Mouse (Mus musculus): ENCODE data around the gene Bloc1s6. TPM values are rescaled to one million over a fixed set of nuclear protein-coding genes. Genes with fewer than 3 reads are reported as not detected.

The Bloc1s6 gene
- total and polyA plus RNA-seq, 2 experiments, result 8.5 to 11.1 TPM

DNA sequence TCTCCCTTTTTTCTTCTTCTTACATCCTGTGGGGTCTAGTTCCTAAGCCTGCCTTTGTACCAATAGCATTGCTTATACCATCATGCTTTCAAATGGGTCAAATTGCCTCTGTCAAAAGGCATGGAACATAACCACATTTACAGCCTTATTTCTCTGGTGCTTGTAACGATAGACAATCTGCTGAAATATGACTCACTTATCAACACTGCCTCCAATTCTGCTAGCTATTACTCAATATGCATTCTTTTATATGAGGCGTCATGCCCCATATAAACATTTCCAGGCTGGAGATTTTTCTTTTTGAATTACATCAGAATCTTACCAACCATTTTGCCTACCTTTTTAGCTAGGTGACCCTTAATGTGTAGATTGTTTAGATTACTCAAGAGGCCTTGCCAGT lies 33.7 kb upstream of the Bloc1s6 start:
- H3K27me3 ChIP-seq (ENCODE audit: control insufficient read depth, insufficient read depth, low read length), result no peaks in the 10 kb centered on the region
- TF ChIP-seq CTCF (IDR thresholded peaks at IDR 0.05; ENCODE audit: low read depth, low read length), result no peak
- no peak for TF ChIP-seq POLR2A (IDR thresholded peaks at IDR 0.05; ENCODE audit: extremely low read depth, insufficient read depth, low read length)

DNA sequence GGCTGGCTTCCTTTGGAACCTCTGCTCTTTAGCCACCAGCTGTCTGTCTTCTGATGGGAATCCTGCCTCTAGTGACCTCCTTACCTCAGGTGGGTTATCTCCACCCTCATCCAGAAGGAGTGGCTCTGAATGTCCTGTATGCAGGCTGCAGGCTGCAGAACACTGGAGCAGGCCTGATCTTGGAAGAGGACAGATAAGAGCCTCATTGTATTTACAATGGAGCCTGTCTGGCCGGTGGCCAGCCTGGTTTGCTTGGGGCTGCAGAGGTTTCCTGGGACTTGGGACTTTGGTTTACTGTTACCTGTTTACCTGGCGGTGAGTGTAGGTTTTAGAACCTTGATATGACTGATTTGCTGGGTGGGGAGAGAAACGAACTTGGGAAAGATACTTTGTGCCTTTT lies 30.2 kb upstream of the Bloc1s6 start:
- DNase-seq (ENCODE audit: extremely low read depth, low read depth, low spot score), result peak; percentile 21
- H3K27me3 ChIP-seq (ENCODE audit: control insufficient read depth, insufficient read depth, low read length), result no peaks in the 10 kb centered on the region
- WGBS, result 13% methylated on average over 3 of the region's 3 CpGs

More for the DNA sequence above, 33.7 kb upstream of the Bloc1s6 start:
- no peak overlapping the region for H3K9ac ChIP-seq (ENCODE audit: low read depth, low read length)
- H3K36me3 ChIP-seq (ENCODE audit: control insufficient read depth, insufficient read depth, low read length), result no peaks in the 10 kb centered on the region
- 55% methylated on average over 2 of the region's 2 CpGs for WGBS
- DNase-seq (ENCODE audit: extremely low read depth, low read depth, low spot score), result no peak
- H3K4me3 ChIP-seq (ENCODE audit: insufficient read depth, low read depth, low read length), result no peak overlapping the region
- H3K4me1 ChIP-seq (ENCODE audit: control insufficient read depth, insufficient read depth, low read length), result peaks cover 3% of the 10 kb centered on the region; the same call in 1 of the 2 replicates
- no peaks in the 10 kb centered on the region; the same call in 1 of the 2 replicates for H3K79me2 ChIP-seq (ENCODE audit: control insufficient read depth, insufficient read depth, low read length)
- no peak overlapping the region for H3K27ac ChIP-seq (replicated peaks; ENCODE audit: insufficient read depth, low read depth, low read length)

DNA sequence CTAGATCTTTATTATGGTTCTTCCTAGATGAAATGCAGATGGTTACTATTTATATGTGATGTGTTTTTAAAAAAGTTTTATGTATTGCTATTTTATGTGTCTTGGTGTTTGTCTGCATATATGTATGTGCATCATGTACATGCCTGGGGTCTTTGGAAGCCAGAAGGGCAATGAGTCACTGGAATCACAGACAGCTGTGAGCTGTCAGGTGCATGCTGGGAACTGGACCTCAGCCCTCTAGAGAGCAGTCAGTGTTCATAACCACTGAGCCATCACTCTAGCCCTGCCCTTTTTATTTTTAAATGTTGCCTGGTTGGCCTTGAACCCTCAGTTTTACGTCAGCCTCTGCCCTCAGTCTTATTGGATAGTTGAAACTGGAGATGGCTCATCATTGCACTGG lies 29.1 kb upstream of the Bloc1s6 start:
- no peak overlapping the region for H3K9ac ChIP-seq (ENCODE audit: low read depth, low read length)
- no peak overlapping the region for H3K4me3 ChIP-seq (ENCODE audit: insufficient read depth, low read depth, low read length)
- DNase-seq (ENCODE audit: extremely low read depth, low read depth, low spot score), result no peak
- 65% methylated on average over 1 of the region's 1 CpGs for WGBS
- H3K36me3 ChIP-seq (ENCODE audit: control insufficient read depth, insufficient read depth, low read length), result no peaks in the 10 kb centered on the region
- no peaks in the 10 kb centered on the region for H3K4me1 ChIP-seq (ENCODE audit: control insufficient read depth, insufficient read depth, low read length)
- H3K79me2 ChIP-seq (ENCODE audit: control insufficient read depth, insufficient read depth, low read length), result no peaks in the 10 kb centered on the region
- TF ChIP-seq POLR2A (IDR thresholded peaks at IDR 0.05; ENCODE audit: extremely low read depth, insufficient read depth, low read length), result no peak
- no peak for TF ChIP-seq CTCF (IDR thresholded peaks at IDR 0.05; ENCODE audit: low read depth, low read length)
- no peak overlapping the region for H3K27ac ChIP-seq (replicated peaks; ENCODE audit: insufficient read depth, low read depth, low read length)
- H3K27me3 ChIP-seq (ENCODE audit: control insufficient read depth, insufficient read depth, low read length), result no peaks in the 10 kb centered on the region

More for the DNA sequence above, 30.2 kb upstream of the Bloc1s6 start:
- Histone ChIP-seq H3K4me3 (ENCODE audit: insufficient read depth, low read depth, low read length) (no peak overlapping the region), H3K36me3 (ENCODE audit: control insufficient read depth, insufficient read depth, low read length) (no peaks in the 10 kb centered on the region), H3K4me1 (ENCODE audit: control insufficient read depth, insufficient read depth, low read length) (no peaks in the 10 kb centered on the region), H3K27ac (replicated peaks; ENCODE audit: insufficient read depth, low read depth, low read length) (no peak overlapping the region), H3K79me2 (ENCODE audit: control insufficient read depth, insufficient read depth, low read length) (no peaks in the 10 kb centered on the region), H3K9ac (ENCODE audit: low read depth, low read length) (no peak overlapping the region)
- no peak for TF ChIP-seq POLR2A (IDR thresholded peaks at IDR 0.05; ENCODE audit: extremely low read depth, insufficient read depth, low read length)
- no peak for TF ChIP-seq CTCF (IDR thresholded peaks at IDR 0.05; ENCODE audit: low read depth, low read length)

DNA sequence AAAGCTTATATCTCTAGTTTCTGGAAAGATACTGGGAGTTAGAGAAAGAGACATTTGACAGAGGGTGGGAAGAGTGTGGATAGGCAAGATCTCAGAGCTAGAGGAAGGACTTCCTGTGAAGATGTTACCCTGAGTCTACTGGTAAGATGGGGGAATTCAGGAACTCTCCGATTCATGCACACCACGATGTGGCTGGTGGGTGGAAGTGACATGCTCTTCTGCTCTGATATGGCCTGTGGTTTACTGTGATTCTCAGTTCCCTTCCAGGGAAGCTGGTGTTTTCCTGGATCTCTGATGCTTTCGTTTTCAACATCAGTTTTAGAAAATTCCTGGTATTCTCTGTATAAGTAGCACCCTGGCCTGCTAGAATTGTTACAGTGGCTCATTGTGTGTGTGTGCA lies 26.4 kb upstream of the Bloc1s6 start:
- H3K9ac ChIP-seq (ENCODE audit: low read depth, low read length), result no peak overlapping the region
- no peaks in the 10 kb centered on the region for H3K27me3 ChIP-seq (ENCODE audit: control insufficient read depth, insufficient read depth, low read length)
- H3K79me2 ChIP-seq (ENCODE audit: control insufficient read depth, insufficient read depth, low read length), result no peaks in the 10 kb centered on the region
- DNase-seq (ENCODE audit: extremely low read depth, low read depth, low spot score), result no peak
- 68% methylated on average over 3 of the region's 3 CpGs for WGBS
- no peak for TF ChIP-seq CTCF (IDR thresholded peaks at IDR 0.05; ENCODE audit: low read depth, low read length)
- no peak for TF ChIP-seq POLR2A (IDR thresholded peaks at IDR 0.05; ENCODE audit: extremely low read depth, insufficient read depth, low read length)
- H3K4me1 ChIP-seq (ENCODE audit: control insufficient read depth, insufficient read depth, low read length), result no peaks in the 10 kb centered on the region
- no peak overlapping the region for H3K4me3 ChIP-seq (ENCODE audit: insufficient read depth, low read depth, low read length)
- H3K27ac ChIP-seq (replicated peaks; ENCODE audit: insufficient read depth, low read depth, low read length), result no peak overlapping the region
- no peaks in the 10 kb centered on the region for H3K36me3 ChIP-seq (ENCODE audit: control insufficient read depth, insufficient read depth, low read length)

DNA sequence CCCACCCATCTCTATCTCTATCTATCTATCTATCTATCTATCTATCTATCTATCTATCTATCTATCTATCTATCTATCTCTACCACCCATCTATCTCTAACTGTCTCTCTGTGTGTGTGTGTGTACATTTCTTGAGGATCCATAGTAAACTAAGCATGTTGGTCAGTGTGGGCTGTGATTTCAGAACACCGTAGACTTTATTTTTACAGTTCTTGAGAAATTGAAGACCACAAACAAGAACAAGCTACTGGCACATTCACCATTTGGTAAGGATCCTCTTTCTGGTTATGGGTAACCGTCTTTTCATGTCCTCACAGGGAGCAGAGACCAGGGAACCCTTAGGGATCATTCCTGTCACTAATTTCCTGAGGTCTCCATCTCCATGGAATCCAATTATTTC lies 25.5 kb upstream of the Bloc1s6 start:
- Histone ChIP-seq H3K36me3 (ENCODE audit: control insufficient read depth, insufficient read depth, low read length) (no peaks in the 10 kb centered on the region), H3K9ac (ENCODE audit: low read depth, low read length) (no peak overlapping the region), H3K4me1 (ENCODE audit: control insufficient read depth, insufficient read depth, low read length) (no peaks in the 10 kb centered on the region), H3K79me2 (ENCODE audit: control insufficient read depth, insufficient read depth, low read length) (no peaks in the 10 kb centered on the region), H3K4me3 (ENCODE audit: insufficient read depth, low read depth, low read length) (no peak overlapping the region), H3K27me3 (ENCODE audit: control insufficient read depth, insufficient read depth, low read length) (no peaks in the 10 kb centered on the region), H3K27ac (replicated peaks; ENCODE audit: insufficient read depth, low read depth, low read length) (no peak overlapping the region)
- no peak for DNase-seq (ENCODE audit: extremely low read depth, low read depth, low spot score)
- 92% methylated on average over 2 of the region's 2 CpGs for WGBS
- TF ChIP-seq CTCF (IDR thresholded peaks at IDR 0.05; ENCODE audit: low read depth, low read length) (no peak), POLR2A (IDR thresholded peaks at IDR 0.05; ENCODE audit: extremely low read depth, insufficient read depth, low read length) (no peak)

DNA sequence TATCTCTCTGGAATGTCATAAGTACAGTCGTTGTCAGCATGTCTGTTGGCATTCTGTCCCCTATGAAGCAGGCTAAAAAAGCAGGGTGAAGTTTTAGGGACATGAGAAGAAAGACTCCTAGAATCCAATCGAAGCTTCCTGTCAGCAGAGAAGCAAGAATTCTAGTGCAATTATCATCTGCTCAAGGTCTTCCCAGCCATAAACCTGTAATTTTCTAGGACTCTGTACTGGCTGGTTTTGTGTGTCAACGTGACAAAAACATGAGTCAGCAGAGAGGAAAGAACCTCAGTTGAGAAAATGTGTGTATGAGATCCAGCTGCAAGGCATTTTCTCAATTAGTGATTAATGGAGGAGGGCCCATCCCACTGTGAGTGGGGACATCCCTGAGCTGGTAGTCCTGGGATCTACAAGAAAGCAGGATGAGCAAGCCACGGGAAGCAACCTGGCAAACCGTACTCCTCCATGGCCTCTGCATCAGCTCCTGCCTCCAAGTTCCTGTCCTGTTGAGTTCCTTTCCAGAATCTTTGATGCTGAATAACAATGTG lies 23.1 kb upstream of the Bloc1s6 start:
- no peak overlapping the region for H3K27ac ChIP-seq (replicated peaks; ENCODE audit: insufficient read depth, low read depth, low read length)
- H3K4me3 ChIP-seq (ENCODE audit: insufficient read depth, low read depth, low read length), result no peak overlapping the region
- no peaks in the 10 kb centered on the region for H3K27me3 ChIP-seq (ENCODE audit: control insufficient read depth, insufficient read depth, low read length)
- no peak for TF ChIP-seq CTCF (IDR thresholded peaks at IDR 0.05; ENCODE audit: low read depth, low read length)
- TF ChIP-seq POLR2A (IDR thresholded peaks at IDR 0.05; ENCODE audit: extremely low read depth, insufficient read depth, low read length), result no peak
- no peaks in the 10 kb centered on the region for H3K36me3 ChIP-seq (ENCODE audit: control insufficient read depth, insufficient read depth, low read length)
- H3K4me1 ChIP-seq (ENCODE audit: control insufficient read depth, insufficient read depth, low read length), result no peaks in the 10 kb centered on the region
- DNase-seq (ENCODE audit: extremely low read depth, low read depth, low spot score), result no peak
- WGBS, result 74% methylated on average over 5 of the region's 5 CpGs
- H3K79me2 ChIP-seq (ENCODE audit: control insufficient read depth, insufficient read depth, low read length), result no peaks in the 10 kb centered on the region
- no peak overlapping the region for H3K9ac ChIP-seq (ENCODE audit: low read depth, low read length)

All from liver, adult 2 months (tissue).